Mouse (Mus musculus) lung, embryonic 16.5 days (tissue): ENCODE data around the gene AW209491. TPM values are rescaled to one million over a fixed set of nuclear protein-coding genes. Genes with fewer than 3 reads are reported as not detected.

Experiments
- ATAC-seq: fragments of 200-750 bp; cut with Nextera tagmentation; 2 replicates; pipeline ENCODE4 v1.8.0; 2017; ENCODE audit warnings: low read depth, mild to moderate bottlenecking, moderate library complexity
- H3K27ac ChIP-seq: fragments of 300-500 bp; sonication (generic); 2 replicates; pipeline ENCODE4 v1.5.1; 2014; ENCODE audit warnings: mild to moderate bottlenecking, control low read depth, low read length
- H3K27me3 ChIP-seq: fragments of 300-500 bp; sonication (generic); 2 replicates; pipeline ENCODE4 v1.6.1; 2014; ENCODE audit warnings: low read depth, low read length, mixed read lengths; ENCODE audit not compliant: control insufficient read depth, insufficient read depth
- H3K36me3 ChIP-seq: fragments of 300-500 bp; sonication (generic); 2 replicates; pipeline ENCODE4 v1.6.1; 2014; ENCODE audit warnings: low read length; ENCODE audit not compliant: control insufficient read depth, insufficient read depth
- H3K4me1 ChIP-seq: fragments of 300-500 bp; sonication (generic); replicated peaks from 2 replicates; pipeline ENCODE4 v1.6.1; 2014; ENCODE audit warnings: low read length, mixed read lengths; ENCODE audit not compliant: control insufficient read depth, insufficient read depth
- H3K4me2 ChIP-seq: fragments of 300-500 bp; sonication (generic); 2 replicates; pipeline ENCODE4 v1.6.1; 2014; ENCODE audit warnings: low read depth, low read length, control low read depth
- H3K4me3 ChIP-seq: fragments of 300-500 bp; sonication (generic); 2 replicates; pipeline ENCODE4 v1.5.1; 2014; ENCODE audit warnings: mild to moderate bottlenecking, low read length, control low read depth
- H3K9ac ChIP-seq: fragments of 300-500 bp; sonication (generic); 2 replicates; pipeline ENCODE4 v1.6.1; 2014; ENCODE audit warnings: low read length, control low read depth
- H3K9me3 ChIP-seq: fragments of 300-500 bp; sonication (generic); 2 replicates; pipeline ENCODE4 v1.6.1; 2016; ENCODE audit warnings: low read length; ENCODE audit not compliant: control insufficient read depth
- WGBS: fragments of 180-500 bp; shearing (Covaris S2); extraction: QIAGEN DNeasy Blood & Tissue Kit; methylation state at CpG from one replicate; pipeline ENCODE4 v1.1.7; 2014; 5-methylcytosine and 5-hydroxymethylcytosine counted together
- polyA plus RNA-seq: library from polyadenylated mRNA; unstranded; fragments of >200 nt; fragmentation: Nextera tagmentation; extraction: Ambion mirVana; gene quantifications from 2 replicates; pipeline ENCODE4 v1.2.1, GENCODE M21; 2015

AW209491 gene
- polyA plus RNA-seq, 1 experiment from 2014 or later, result 23.5 TPM

DNA sequence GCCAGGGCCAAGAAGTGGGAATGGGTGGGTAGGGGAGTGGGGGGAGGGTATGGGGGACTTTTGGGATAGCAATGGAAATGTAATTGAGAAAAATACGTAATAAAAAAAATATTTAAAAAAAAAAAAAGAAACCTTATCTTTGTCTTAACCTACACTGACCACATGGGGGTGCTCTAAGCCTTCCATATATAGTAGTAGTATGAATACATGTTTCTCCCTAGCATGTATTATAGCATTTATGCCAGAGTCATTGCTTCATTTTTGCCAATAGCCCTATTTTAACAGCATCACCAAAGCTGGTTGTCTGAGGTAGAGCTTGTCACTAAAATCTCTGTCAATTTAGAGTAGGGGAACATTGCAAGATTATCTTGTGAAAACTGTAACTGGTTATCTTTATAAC, 19.3 kb downstream of the AW209491 start:
- no peak overlapping the region for H3K4me2 ChIP-seq
- no peak overlapping the region for H3K27ac ChIP-seq
- no peak overlapping the region for H3K4me3 ChIP-seq
- H3K27me3 ChIP-seq, result no peaks in the 10 kb centered on the region
- no peaks in the 10 kb centered on the region for H3K9me3 ChIP-seq
- 19% methylated on average over 1 of the region's 1 CpGs for WGBS
- no peak for ATAC-seq
- no peak overlapping the region for H3K9ac ChIP-seq
- H3K36me3 ChIP-seq, result no peaks in the 10 kb centered on the region
- H3K4me1 ChIP-seq, result no peaks in the 10 kb centered on the region

DNA sequence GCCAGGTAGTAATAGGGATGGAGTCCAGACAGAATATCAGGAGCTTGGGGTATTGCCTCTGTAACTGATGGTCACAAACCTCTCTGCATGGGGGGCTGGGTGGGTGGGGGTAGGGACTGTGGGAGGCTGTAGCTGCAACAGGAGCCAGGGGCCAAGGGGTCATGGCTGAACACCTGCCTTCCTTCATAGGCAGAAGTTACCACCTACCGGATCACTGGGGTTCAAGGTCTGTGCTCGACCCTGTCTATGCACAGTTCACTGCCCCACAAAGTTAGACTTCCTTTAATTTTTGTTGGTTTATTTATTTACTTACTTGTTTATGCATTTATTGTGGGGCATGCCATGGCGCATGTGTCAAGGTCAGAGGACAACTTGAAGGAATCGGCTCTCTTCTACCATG, 37.2 kb downstream of the AW209491 start:
- H3K9ac ChIP-seq, result no peak overlapping the region
- H3K4me1 ChIP-seq, result no peaks in the 10 kb centered on the region
- H3K4me3 ChIP-seq, result no peak overlapping the region
- H3K9me3 ChIP-seq, result no peaks in the 10 kb centered on the region
- no peaks in the 10 kb centered on the region for H3K36me3 ChIP-seq
- 72% methylated on average over 4 of the region's 4 CpGs for WGBS
- H3K4me2 ChIP-seq, result no peak overlapping the region
- no peak for ATAC-seq
- no peaks in the 10 kb centered on the region for H3K27me3 ChIP-seq
- H3K27ac ChIP-seq, result no peak overlapping the region

DNA sequence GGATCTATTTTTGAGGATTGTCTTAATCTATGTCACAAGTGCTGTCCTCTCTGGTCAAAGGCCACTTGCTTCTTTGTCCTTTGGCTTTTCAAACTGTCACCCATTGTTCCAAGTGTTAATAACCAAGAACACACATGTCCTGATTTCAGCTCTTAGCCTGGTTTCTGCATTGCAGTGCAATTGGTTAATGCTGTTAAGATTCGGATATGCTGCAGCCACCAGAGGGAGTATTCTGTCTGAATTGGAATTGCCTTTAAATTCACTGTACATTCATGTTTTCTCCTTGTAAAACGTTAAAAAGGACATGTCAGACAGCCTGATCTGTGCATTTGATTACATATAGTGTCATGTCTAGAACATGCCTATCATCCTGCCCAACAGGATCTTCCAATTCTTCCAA, 40.4 kb downstream of the AW209491 start:
- no peaks in the 10 kb centered on the region for H3K9me3 ChIP-seq
- no peaks in the 10 kb centered on the region for H3K27me3 ChIP-seq
- H3K4me2 ChIP-seq, result no peak overlapping the region
- no peaks in the 10 kb centered on the region for H3K36me3 ChIP-seq
- H3K4me1 ChIP-seq, result no peaks in the 10 kb centered on the region
- ATAC-seq, result no peak
- no peak overlapping the region for H3K4me3 ChIP-seq
- no peak overlapping the region for H3K27ac ChIP-seq
- 25% methylated on average over 2 of the region's 2 CpGs for WGBS
- no peak overlapping the region for H3K9ac ChIP-seq

Other genes with a start within 250 kb of the AW209491 start
- gene Hecw1, start 106.9 kb upstream of the AW209491 start, polyA plus RNA-seq, result 0.19 and 0.35 TPM in 2 replicates
- 110 and 120 TPM in 2 replicates for gene Mrpl32, start 17.0 kb upstream of the AW209491 start, polyA plus RNA-seq
- 188 and 199 TPM in 2 replicates for gene Psma2, start 16.9 kb upstream of the AW209491 start, polyA plus RNA-seq